Mouse (Mus musculus) CD4-positive, CD25-positive, alpha-beta regulatory T cell (primary cell): ENCODE measurements around the gene Mrnip. TPM values are rescaled to one million over a fixed set of nuclear protein-coding genes. Genes with fewer than 3 reads are reported as not detected.

ENCODE experiments used
- polyA plus RNA-seq: library from polyadenylated mRNA; unstranded; fragments of 100-300 nt; shearing (Covaris generic); gene quantifications from one replicate; pipeline ENCODE4 v1.2.1, GENCODE M21; 2017

Gene Mrnip
- polyA plus RNA-seq: 4.7 TPM

DNA sequence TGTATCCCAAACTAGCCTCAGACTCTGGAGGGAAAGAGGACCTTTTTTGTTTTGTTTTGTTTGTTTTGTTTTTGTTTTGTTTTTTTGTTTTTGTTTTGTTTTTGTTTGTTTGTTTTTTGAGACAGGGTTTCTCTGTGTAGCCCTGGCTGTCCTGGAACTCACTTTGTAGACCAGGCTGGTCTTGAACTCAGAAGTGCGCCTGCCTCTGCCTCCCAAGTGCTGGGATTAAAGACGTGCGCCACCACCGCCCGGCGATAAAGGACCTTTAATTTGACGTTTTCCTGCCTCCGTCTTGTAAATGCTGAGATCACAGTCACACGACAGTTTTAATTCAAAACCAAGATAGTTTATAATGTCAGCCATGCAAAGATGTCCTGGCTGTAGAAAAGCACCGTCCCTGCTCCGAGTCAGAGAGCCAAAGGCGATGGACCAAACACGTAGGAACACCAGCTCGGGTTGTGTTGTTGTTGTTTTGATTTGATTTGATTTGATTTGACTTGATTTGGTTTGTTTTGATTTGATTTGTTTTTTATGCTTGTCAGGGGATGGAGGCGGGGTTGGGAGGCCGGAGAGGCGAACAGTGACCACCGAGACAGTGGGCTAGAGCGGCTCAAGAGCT lies at the start of gene Mrnip:
Gene Mrnip (plus strand): TSS at position 334 of the 619 bp plus-strand sequence.

DNA sequence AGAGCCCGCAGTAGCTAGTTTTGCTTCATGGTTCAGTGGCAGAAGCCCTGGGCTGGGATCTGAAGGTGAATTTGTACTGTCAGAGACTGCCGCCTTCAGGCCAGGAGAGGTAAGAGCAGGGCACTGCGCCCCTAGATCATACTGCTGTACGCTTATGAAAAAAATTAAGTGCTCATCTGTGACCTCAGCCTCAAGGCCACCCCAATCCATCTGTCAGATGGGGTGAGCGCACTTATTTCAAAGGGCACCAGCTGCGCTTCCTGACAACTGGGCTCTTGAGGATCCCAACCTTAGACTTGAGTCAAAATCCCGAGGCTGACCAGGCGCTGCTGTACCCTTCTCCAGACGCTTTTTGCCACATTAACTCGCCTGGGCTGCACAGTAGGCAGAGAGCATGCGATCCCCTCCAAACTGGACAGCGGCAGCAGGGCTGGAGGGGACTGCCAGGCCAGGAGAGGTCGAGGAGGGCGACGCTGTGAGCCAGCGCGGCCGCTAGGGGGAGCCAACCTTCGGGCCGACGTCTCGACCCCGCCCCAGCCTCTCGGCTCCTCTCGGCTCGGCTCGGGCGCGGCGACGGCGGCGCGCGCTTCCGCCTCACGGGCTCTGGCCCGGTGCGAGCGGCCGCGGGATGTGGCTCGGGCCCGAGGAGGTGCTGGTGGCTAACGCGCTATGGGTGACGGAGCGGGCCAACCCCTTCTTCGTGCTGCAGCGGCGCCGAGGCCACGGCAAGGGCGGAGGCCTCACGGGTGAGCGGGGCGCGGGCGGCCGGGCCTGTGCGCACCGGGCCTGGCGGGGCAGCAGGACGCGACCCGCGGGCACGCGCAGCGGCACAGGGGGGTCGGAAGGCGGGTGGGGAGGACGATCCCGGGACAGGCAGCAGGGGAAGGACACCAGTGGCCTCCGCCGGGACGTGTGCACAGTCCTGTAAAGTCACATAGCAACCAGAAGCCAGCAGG lies 43.2 kb upstream of the Mrnip start, which contains the start of gene Tbc1d9b:
Gene Tbc1d9b (plus strand): TSS at position 586 of the 956 bp plus-strand sequence.

DNA sequence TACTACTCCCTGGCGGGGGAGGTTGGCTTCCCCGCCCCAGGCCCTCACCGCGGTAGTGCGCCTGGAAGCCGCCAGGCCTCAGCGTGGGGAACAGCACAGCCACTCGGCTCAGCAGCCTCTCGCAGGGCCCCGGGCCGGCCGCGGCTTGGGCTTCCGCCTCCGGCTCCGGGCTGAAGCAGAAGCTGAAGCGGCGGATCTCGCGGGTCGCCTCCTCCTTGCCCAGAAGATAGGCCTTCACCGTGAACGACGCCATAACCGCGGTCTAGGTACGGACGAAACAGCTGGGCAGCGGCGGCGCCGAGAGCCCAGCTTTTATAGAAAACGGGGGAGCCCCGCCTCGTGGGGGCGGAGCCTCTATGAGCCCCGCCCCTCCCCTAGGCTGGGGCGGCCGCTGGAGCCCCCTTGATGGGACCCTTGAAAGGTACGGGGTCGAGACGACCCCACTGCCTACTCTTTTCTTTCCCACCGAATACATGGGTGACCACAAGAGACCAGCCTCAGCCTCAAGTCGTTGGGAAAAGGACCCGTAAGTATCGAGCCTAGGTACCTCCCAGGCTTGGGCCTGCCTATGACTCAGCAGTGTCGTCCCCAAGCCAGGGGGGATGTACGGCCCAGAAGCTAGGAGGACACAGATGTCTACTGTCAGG lies 36.4 kb downstream of the Mrnip start, which contains the start of the genes Sqstm1 and Mgat4b:
Gene Sqstm1 (minus strand): TSS at position 323 of the 647 bp plus-strand sequence.
Gene Mgat4b (plus strand): TSS at position 386 of the 647 bp plus-strand sequence.

DNA sequence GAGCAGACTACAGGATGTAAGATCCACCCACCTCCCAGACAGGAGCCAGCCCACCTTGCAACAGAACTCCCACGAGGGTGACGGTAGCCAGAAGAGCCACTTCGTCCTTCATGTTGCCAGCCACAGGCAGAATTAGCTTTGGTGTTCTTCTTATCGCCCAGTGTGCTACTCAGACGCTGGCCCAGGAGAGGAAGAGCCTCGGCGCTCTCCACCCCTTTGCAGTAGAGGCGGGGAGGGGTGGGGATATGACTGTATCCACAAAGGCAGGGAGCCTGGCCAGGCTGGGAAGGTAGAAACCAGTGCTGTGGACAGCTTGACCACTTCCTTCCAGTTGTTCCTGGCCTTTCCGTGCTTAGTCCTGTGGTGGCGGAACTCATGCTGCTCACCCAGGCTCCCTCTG lies 64.1 kb downstream of the Mrnip start, which contains the start of gene Ltc4s:
Gene Ltc4s (minus strand): TSS at position 293 of the 400 bp plus-strand sequence.

Other genes starting within 250 kb of the Mrnip start
- gene Rnf130, start 149.1 kb upstream of the Mrnip start, polyA plus RNA-seq: 53.7 TPM
- 67.1 TPM for gene Tbc1d9b, start 43.0 kb upstream of the Mrnip start, polyA plus RNA-seq
- gene Sqstm1, start 36.4 kb downstream of the Mrnip start, polyA plus RNA-seq: 391 TPM
- gene Mgat4b, start 36.4 kb downstream of the Mrnip start, polyA plus RNA-seq: 17.3 TPM
- 0.93 TPM for gene Ltc4s, start 64.2 kb downstream of the Mrnip start, polyA plus RNA-seq
- gene Maml1, start 117.9 kb downstream of the Mrnip start, polyA plus RNA-seq: 4.7 TPM
- 188 TPM for gene Canx, start 151.2 kb downstream of the Mrnip start, polyA plus RNA-seq
- gene Cby3, start 180.0 kb downstream of the Mrnip start, polyA plus RNA-seq: not detected
- 234 TPM for gene Hnrnph1, start 202.5 kb downstream of the Mrnip start, polyA plus RNA-seq